Mouse (Mus musculus) C2C12 (cell line): Measurements from ENCODE around the gene Fxyd2.

Experiments
- CTCF ChIP-seq: IDR thresholded peaks from one replicate; pipeline ENCODE4 v1.5.1; 2011; ENCODE audit not compliant: control insufficient read depth, insufficient read depth, insufficient read length
- FOSL1 ChIP-seq: IDR thresholded peaks from one replicate; pipeline ENCODE4 v1.8.0; 2011; ENCODE audit warnings: mild to moderate bottlenecking, low read length; ENCODE audit not compliant: poor library complexity, insufficient read depth, severe bottlenecking
- MAX ChIP-seq: IDR thresholded peaks from one replicate; pipeline ENCODE4 v1.6.1; 2011; ENCODE audit warnings: mild to moderate bottlenecking, control low read depth
- MYOD1 ChIP-seq: IDR thresholded peaks from one replicate; pipeline ENCODE4 v1.6.1; 2011; ENCODE audit warnings: low read depth; ENCODE audit not compliant: control insufficient read depth, insufficient read length
- MYOG ChIP-seq: IDR thresholded peaks from one replicate; pipeline ENCODE4 v1.6.1; 2011; ENCODE audit not compliant: control insufficient read depth, insufficient read length; ENCODE audit errors: extremely low read depth
- USF1 ChIP-seq: IDR thresholded peaks from one replicate; pipeline ENCODE4 v1.6.1; 2011; ENCODE audit warnings: low read depth, mild to moderate bottlenecking, control low read depth, moderate library complexity

DNA sequence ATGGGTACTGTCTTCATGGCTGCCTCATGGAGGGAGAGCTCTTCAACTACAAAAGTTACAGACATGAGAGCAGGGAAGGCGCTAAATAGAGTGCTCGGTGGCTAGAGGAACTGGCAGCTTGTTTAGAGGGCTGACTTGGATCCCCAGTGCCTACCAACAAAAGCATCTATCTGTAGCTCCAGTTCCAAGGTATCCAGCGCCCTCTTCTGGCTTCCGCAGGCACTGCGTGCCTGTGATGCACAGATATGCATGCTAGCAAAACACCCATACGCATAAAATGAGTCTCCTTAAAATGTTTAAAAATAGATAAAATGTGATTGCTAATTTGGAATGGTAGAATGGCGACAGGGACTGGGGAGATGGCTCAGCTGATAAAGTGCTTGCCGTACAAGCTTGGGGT is 21.7 kb downstream of the Fxyd2 start:
- TF ChIP-seq CTCF (no peak), MAX (no peak), MYOG (no peak), MYOD1 (no peak), USF1 (no peak), FOSL1 (no peak)
